Comparison of ENCODE assay signal across 8 mouse cellular contexts in genomic region chr8:75212631-75213306, GRCm38 (mm10). TPM values are rescaled to one million over a fixed set of nuclear protein-coding genes. Genes with fewer than 3 reads are reported as not detected.
A peak's percentile ranks its signal among the peaks of the same experiment; 100 is the strongest.
DNase-seq lines count a peak whose midpoint lies in the region; ATAC-seq and TF ChIP-seq lines count a peak whose summit lies in the region.

No protein-coding gene starts in this region.

- peak overlapping the region; percentile 90 for H3K4me2 ChIP-seq in forebrain, embryonic 15.5 days (replicated peaks)
- H3K4me2 ChIP-seq in liver, embryonic 16.5 days (ENCODE audit: low read depth, low read length), result peak overlapping the region; percentile 69
- peak overlapping the region; percentile 94 for H3K4me2 ChIP-seq in neural tube, embryonic 14.5 days (ENCODE audit: low read depth, low read length)

- H3K36me3 ChIP-seq in forebrain, embryonic 15.5 days, result no peaks in the 10 kb centered on the region
- no peaks in the 10 kb centered on the region for H3K36me3 ChIP-seq in liver, embryonic 16.5 days (ENCODE audit: control insufficient read depth, insufficient read depth)
- no peaks in the 10 kb centered on the region for H3K36me3 ChIP-seq in neural tube, embryonic 14.5 days (ENCODE audit: control insufficient read depth, insufficient read depth, low read length)
- H3K36me3 ChIP-seq in testis, adult 2 months (ENCODE audit: control insufficient read depth, insufficient read depth, low read length), result no peaks in the 10 kb centered on the region

- no peak for TF ChIP-seq POLR2A in testis, adult 2 months (IDR thresholded peaks at IDR 0.05; ENCODE audit: control insufficient read depth, low read depth, low read length)

- H3K27ac ChIP-seq in forebrain, embryonic 15.5 days (replicated peaks), result no peak overlapping the region
- H3K27ac ChIP-seq in liver, embryonic 16.5 days (ENCODE audit: low read length), result no peak overlapping the region
- no peak overlapping the region for H3K27ac ChIP-seq in neural tube, embryonic 14.5 days (ENCODE audit: low read depth, low read length)
- peak overlapping the region; percentile 68 for H3K27ac ChIP-seq in testis, adult 2 months (ENCODE audit: control insufficient read depth, insufficient read depth, low read depth, low read length)

- H3K27me3 ChIP-seq in forebrain, embryonic 15.5 days, result peaks cover 44% of the 10 kb centered on the region
- H3K27me3 ChIP-seq in liver, embryonic 16.5 days (ENCODE audit: control insufficient read depth, insufficient read depth, low read depth, low read length), result peaks cover 58% of the 10 kb centered on the region
- H3K27me3 ChIP-seq in neural tube, embryonic 14.5 days (ENCODE audit: control insufficient read depth, insufficient read depth, low read length), result peaks cover 26% of the 10 kb centered on the region
- no peaks in the 10 kb centered on the region for H3K27me3 ChIP-seq in testis, adult 2 months (ENCODE audit: control insufficient read depth, insufficient read depth, low read length)

- DNase-seq in CD4-positive, CD25-positive, alpha-beta regulatory T cell, adult 2 months (ENCODE audit: low read depth, low spot score), result peak; percentile 59
- DNase-seq in heart, postnatal 14 days, result peak; percentile 91
- DNase-seq in kidney, postnatal 4 days, result peak; percentile 91 to 94

- H3K4me3 ChIP-seq in forebrain, embryonic 15.5 days, result peak overlapping the region; percentile 61
- H3K4me3 ChIP-seq in liver, embryonic 16.5 days (ENCODE audit: low read depth, low read length), result peak overlapping the region; percentile 54
- H3K4me3 ChIP-seq in neural tube, embryonic 14.5 days (ENCODE audit: low read depth, low read length), result peak overlapping the region; percentile 45
- peak overlapping the region; percentile 92 for H3K4me3 ChIP-seq in testis, adult 2 months (ENCODE audit: control insufficient read depth, low read depth, low read length)

- WGBS in forebrain, embryonic 15.5 days, result under 1% methylated on average over 62 of the region's 63 CpGs
- 2% methylated on average over 63 of the region's 63 CpGs for WGBS in liver, embryonic 16.5 days (ENCODE audit: insufficient replicate concordance)
- 2% methylated on average over 54 of the region's 63 CpGs for WGBS in neural tube, embryonic 14.5 days

- TF ChIP-seq CTCF in testis, adult 2 months (IDR thresholded peaks at IDR 0.05; ENCODE audit: control insufficient read depth, insufficient read depth, insufficient replicate concordance, low read depth, low read length), result no peak

- H3K9ac ChIP-seq in forebrain, embryonic 15.5 days (replicated peaks), result peak overlapping the region; percentile 47
- no peak overlapping the region for H3K9ac ChIP-seq in liver, embryonic 16.5 days (ENCODE audit: low read depth, low read length)
- peak overlapping the region; percentile 54 for H3K9ac ChIP-seq in neural tube, embryonic 14.5 days (replicated peaks; ENCODE audit: low read depth, low read length)

- intact Hi-C loops in heart, postnatal 14 days (cut with DNase I), result no loop called here

- peak; percentile 74 for ATAC-seq in cerebellum, adult (ENCODE audit: insufficient number of reproducible peaks, low FRiP score, low TSS enrichment)
- peak; percentile 96 for ATAC-seq in forebrain, embryonic 15.5 days (replicated peaks)
- peak; percentile 86 for ATAC-seq in liver, embryonic 16.5 days (ENCODE audit: low read depth)
- ATAC-seq in neural tube, embryonic 14.5 days (ENCODE audit: low read depth), result peak; percentile 97

- H3K9me3 ChIP-seq in forebrain, embryonic 15.5 days, result no peaks in the 10 kb centered on the region
- no peaks in the 10 kb centered on the region for H3K9me3 ChIP-seq in liver, embryonic 16.5 days (replicated peaks; ENCODE audit: control insufficient read depth, low read length)
- H3K9me3 ChIP-seq in neural tube, embryonic 14.5 days (ENCODE audit: control insufficient read depth, low read length), result no peaks in the 10 kb centered on the region

- peaks cover 14% of the 10 kb centered on the region for H3K4me1 ChIP-seq in forebrain, embryonic 15.5 days
- peaks cover 7% of the 10 kb centered on the region for H3K4me1 ChIP-seq in liver, embryonic 16.5 days (ENCODE audit: control insufficient read depth, low read depth, low read length)
- peaks cover 6% of the 10 kb centered on the region; the same call in 1 of the 2 replicates for H3K4me1 ChIP-seq in neural tube, embryonic 14.5 days (ENCODE audit: control insufficient read depth, insufficient read depth, low read length)
- peaks cover 15% of the 10 kb centered on the region for H3K4me1 ChIP-seq in testis, adult 2 months (ENCODE audit: control insufficient read depth, insufficient read depth, low read length)

RNA-seq across cellular contexts. Expression of gene Rasd2, which starts 1.0 kb away (rescaled TPM):
- polyA plus RNA-seq in forebrain, embryonic 15.5 days (2015; fragmentation: Nextera tagmentation; extraction: Ambion mirVana), result 0.80 and 1.4 TPM in 2 replicates
- total RNA-seq in heart, postnatal 14 days (2021), result 1 to 10 TPM; 2.2 to 2.5 TPM
- 0.11 TPM in 1 of 2 replicates, not detected in the other for polyA plus RNA-seq in liver, embryonic 16.5 days (2015; fragmentation: Nextera tagmentation; extraction: Ambion mirVana)
- polyA plus RNA-seq in neural tube, embryonic 14.5 days (2014; fragmentation: Nextera tagmentation; extraction: Ambion mirVana), result 3.1 TPM in 2 replicates
- 5.1 and 6.1 TPM in 2 replicates for polyA plus RNA-seq in testis, adult 2 months (2012; rRNA removed)
